Mouse (Mus musculus): ENCODE data around the gene Hoxb7. TPM values are rescaled to one million over a fixed set of nuclear protein-coding genes. Genes with fewer than 3 reads are reported as not detected.

Hoxb7 gene
- total RNA-seq (2012; rRNA removed) = 0.98 TPM in 1 of 2 replicates, not detected in the other

- Histone ChIP-seq H3K36me3 (ENCODE audit: control insufficient read depth, insufficient read depth, low read length, poor library complexity, severe bottlenecking) (no peaks in the 10 kb centered on the region), H3K4me3 (ENCODE audit: insufficient read depth in 1 of 2, low read depth in 1 of 2, low read length in 2 of 2, poor library complexity in 1 of 2, severe bottlenecking in 1 of 2) (peak within 1 kb of the TSS; percentile 25 to 67), H3K27ac (ENCODE audit: insufficient read depth, low read depth, low read length, poor library complexity, severe bottlenecking) (no peak within 1 kb of the TSS), H3K9me3 (ENCODE audit: control insufficient read depth, insufficient read depth, low read depth, low read length) (no peaks in the 10 kb centered on the region), H3K9ac (ENCODE audit: insufficient read depth, low read depth, low read length, poor library complexity, severe bottlenecking) (no peak within 1 kb of the TSS), H3K4me1 (ENCODE audit: control insufficient read depth in 2 of 2, insufficient read depth in 2 of 2, low read length in 2 of 2, poor library complexity in 1 of 2) (peaks cover 0 to 9% of the 10 kb centered on the region in 2 experiments; a peak in 1 of 4 replicates)
- no peak for TF ChIP-seq ZC3H11A (IDR thresholded peaks at IDR 0.05; ENCODE audit: borderline replicate concordance, low read depth, low read length)
- TF ChIP-seq ZNF384 (IDR thresholded peaks at IDR 0.05; ENCODE audit: low read depth, low read length) = no peak
- TF ChIP-seq HCFC1 (IDR thresholded peaks at IDR 0.05; ENCODE audit: borderline replicate concordance, insufficient read depth, low read length) = no peak
- no peak for TF ChIP-seq CHD2 (IDR thresholded peaks at IDR 0.05; ENCODE audit: low read depth, low read length)
- TF ChIP-seq MAFK (IDR thresholded peaks at IDR 0.05; ENCODE audit: insufficient read depth, low read depth, low read length) = no peak
- in situ Hi-C loops (cut with MboI; ENCODE audit: low sequenced_read_pairs in 2 of 2, unreplicated experiment in 2 of 2) = loop anchor here in 1 of 2 experiments (10.0 to 25.0 kb wide), 2 partner anchors 49 to 576 kb away; no protein-coding TSS in a partner anchor
- no peak for DNase-seq (ENCODE audit: low read depth, low spot score)
Observed at GRCm38 (mm10) chr11:96285771-96286738, at the start of gene Hoxb7. Gene Hoxb7, plus strand, starts transcription at chr11:96286623.

GRCm38 (mm10) chr11:96240211-96240610 lies 46.2 kb upstream of the Hoxb7 start:
- Histone ChIP-seq H3K4me1 (ENCODE audit: control insufficient read depth in 2 of 2, insufficient read depth in 2 of 2, low read length in 2 of 2, poor library complexity in 1 of 2) (no peaks in the 10 kb centered on the region), H3K9me3 (ENCODE audit: control insufficient read depth, insufficient read depth, low read depth, low read length) (no peaks in the 10 kb centered on the region), H3K27ac (ENCODE audit: insufficient read depth, low read depth, low read length, poor library complexity, severe bottlenecking) (no peak overlapping the region), H3K36me3 (ENCODE audit: control insufficient read depth, insufficient read depth, low read length, poor library complexity, severe bottlenecking) (no peaks in the 10 kb centered on the region), H3K4me3 (ENCODE audit: insufficient read depth in 1 of 2, low read depth in 1 of 2, low read length in 2 of 2, poor library complexity in 1 of 2, severe bottlenecking in 1 of 2) (no peak overlapping the region), H3K9ac (ENCODE audit: insufficient read depth, low read depth, low read length, poor library complexity, severe bottlenecking) (no peak overlapping the region)
- in situ Hi-C loops (cut with MboI; ENCODE audit: low sequenced_read_pairs in 2 of 2, unreplicated experiment in 2 of 2) = loop anchor here in 1 of 2 experiments (5.0 kb wide), 1 partner anchor 93 kb away; no protein-coding TSS in a partner anchor
- DNase-seq (ENCODE audit: low read depth, low spot score) = no peak
- TF ChIP-seq ZC3H11A (IDR thresholded peaks at IDR 0.05; ENCODE audit: borderline replicate concordance, low read depth, low read length) = peak; percentile 58; the same call in 1 of the 2 replicates
- no peak for TF ChIP-seq CHD2 (IDR thresholded peaks at IDR 0.05; ENCODE audit: low read depth, low read length)

- H3K9ac ChIP-seq (ENCODE audit: insufficient read depth, low read depth, low read length, poor library complexity, severe bottlenecking) = peak overlapping the region; percentile 70; the same call in 1 of the 2 replicates
- TF ChIP-seq ZNF384 (IDR thresholded peaks at IDR 0.05; ENCODE audit: low read depth, low read length) (no peak), ZC3H11A (IDR thresholded peaks at IDR 0.05; ENCODE audit: borderline replicate concordance, low read depth, low read length) (no peak), CHD2 (IDR thresholded peaks at IDR 0.05; ENCODE audit: low read depth, low read length) (no peak), HCFC1 (IDR thresholded peaks at IDR 0.05; ENCODE audit: borderline replicate concordance, insufficient read depth, low read length) (no peak), MAFK (IDR thresholded peaks at IDR 0.05; ENCODE audit: insufficient read depth, low read depth, low read length) (no peak)
- DNase-seq (ENCODE audit: low read depth, low spot score) = peak; percentile 84
- no peaks in the 10 kb centered on the region for H3K9me3 ChIP-seq (ENCODE audit: control insufficient read depth, insufficient read depth, low read depth, low read length)
- in situ Hi-C loops (cut with MboI; ENCODE audit: low sequenced_read_pairs in 2 of 2, unreplicated experiment in 2 of 2) = no loop called here
- H3K4me1 ChIP-seq (ENCODE audit: control insufficient read depth in 2 of 2, insufficient read depth in 2 of 2, low read length in 2 of 2, poor library complexity in 1 of 2) = peaks cover 11 to 13% of the 10 kb centered on the region in 2 experiments
- no peaks in the 10 kb centered on the region for H3K36me3 ChIP-seq (ENCODE audit: control insufficient read depth, insufficient read depth, low read length, poor library complexity, severe bottlenecking)
- peak overlapping the region; percentile 62; the same call in 1 of the 2 replicates for H3K27ac ChIP-seq (ENCODE audit: insufficient read depth, low read depth, low read length, poor library complexity, severe bottlenecking)
- H3K4me3 ChIP-seq (ENCODE audit: insufficient read depth in 1 of 2, low read depth in 1 of 2, low read length in 2 of 2, poor library complexity in 1 of 2, severe bottlenecking in 1 of 2) = peak overlapping the region; percentile 61 to 72
Observed at GRCm38 (mm10) chr11:96250901-96251300, 35.5 kb upstream of the Hoxb7 start.

- in situ Hi-C loops (cut with MboI; ENCODE audit: low sequenced_read_pairs in 2 of 2, unreplicated experiment in 2 of 2) = no loop called here
- Histone ChIP-seq H3K9me3 (ENCODE audit: control insufficient read depth, insufficient read depth, low read depth, low read length) (no peaks in the 10 kb centered on the region), H3K9ac (ENCODE audit: insufficient read depth, low read depth, low read length, poor library complexity, severe bottlenecking) (peak overlapping the region; percentile 70), H3K4me3 (ENCODE audit: insufficient read depth in 1 of 2, low read depth in 1 of 2, low read length in 2 of 2, poor library complexity in 1 of 2, severe bottlenecking in 1 of 2) (peak overlapping the region; percentile 61 to 72), H3K4me1 (ENCODE audit: control insufficient read depth in 2 of 2, insufficient read depth in 2 of 2, low read length in 2 of 2, poor library complexity in 1 of 2) (peaks cover 11 to 13% of the 10 kb centered on the region in 2 experiments), H3K36me3 (ENCODE audit: control insufficient read depth, insufficient read depth, low read length, poor library complexity, severe bottlenecking) (no peaks in the 10 kb centered on the region), H3K27ac (ENCODE audit: insufficient read depth, low read depth, low read length, poor library complexity, severe bottlenecking) (peak overlapping the region; percentile 7; the same call in 1 of the 2 replicates)
- DNase-seq (ENCODE audit: low read depth, low spot score) = no peak
- no peak for TF ChIP-seq MAFK (IDR thresholded peaks at IDR 0.05; ENCODE audit: insufficient read depth, low read depth, low read length)
- TF ChIP-seq ZNF384 (IDR thresholded peaks at IDR 0.05; ENCODE audit: low read depth, low read length) = no peak
- no peak for TF ChIP-seq ZC3H11A (IDR thresholded peaks at IDR 0.05; ENCODE audit: borderline replicate concordance, low read depth, low read length)
- no peak for TF ChIP-seq HCFC1 (IDR thresholded peaks at IDR 0.05; ENCODE audit: borderline replicate concordance, insufficient read depth, low read length)
- TF ChIP-seq CHD2 (IDR thresholded peaks at IDR 0.05; ENCODE audit: low read depth, low read length) = no peak
Observed at GRCm38 (mm10) chr11:96251480-96252031, 34.9 kb upstream of the Hoxb7 start.
